Mouse (Mus musculus) midbrain, embryonic 10.5 days (tissue): Measurements from ENCODE around the gene Cdk20. TPM values are rescaled to one million over a fixed set of nuclear protein-coding genes. Genes with fewer than 3 reads are reported as not detected.

ENCODE experiments used
- DNase-seq: peaks from one replicate; pipeline ENCODE4 v3.0.0-alpha.2; 2017; ENCODE audit warnings: low spot score
- H3K27ac ChIP-seq: fragments of 300-500 bp; sonication (generic); replicated peaks from 2 replicates; pipeline ENCODE4 v1.5.1; 2016; ENCODE audit warnings: mild to moderate bottlenecking
- H3K27me3 ChIP-seq: fragments of 300-500 bp; sonication (generic); 2 replicates; pipeline ENCODE4 v1.6.1; 2016; ENCODE audit warnings: low read depth, mild to moderate bottlenecking; ENCODE audit not compliant: poor library complexity, severe bottlenecking
- H3K36me3 ChIP-seq: fragments of 300-500 bp; sonication (generic); 2 replicates; pipeline ENCODE4 v1.6.1; 2016; ENCODE audit warnings: mild to moderate bottlenecking, moderate library complexity
- H3K4me1 ChIP-seq: fragments of 300-500 bp; sonication (generic); 2 replicates; pipeline ENCODE4 v1.6.1; 2016
- H3K4me3 ChIP-seq: fragments of 300-500 bp; sonication (generic); 2 replicates; pipeline ENCODE4 v1.5.1; 2016; ENCODE audit warnings: mild to moderate bottlenecking, moderate library complexity
- H3K9me3 ChIP-seq: fragments of 300-500 bp; sonication (generic); replicated peaks from 2 replicates; pipeline ENCODE4 v1.6.1; 2016; ENCODE audit warnings: mild to moderate bottlenecking
- WGBS: fragments of 180-500 bp; shearing (Covaris S2); methylation state at CpG from one replicate; pipeline ENCODE4 v1.1.7; 2016; 5-methylcytosine and 5-hydroxymethylcytosine counted together
- polyA plus RNA-seq: library from polyadenylated mRNA; unstranded; fragments of >200 nt; fragmentation: Nextera tagmentation; extraction: Ambion mirVana; gene quantifications from 2 replicates; pipeline ENCODE4 v1.2.1, GENCODE M21; 2016

Cdk20 gene
- polyA plus RNA-seq, 1 experiment from 2014 or later, result 9.7 TPM

- H3K4me1 ChIP-seq, result no peaks in the 10 kb centered on the region
- no peak for DNase-seq
- no peak overlapping the region for H3K4me3 ChIP-seq
- no peaks in the 10 kb centered on the region for H3K9me3 ChIP-seq
- H3K36me3 ChIP-seq, result no peaks in the 10 kb centered on the region
- no peaks in the 10 kb centered on the region for H3K27me3 ChIP-seq
- WGBS, result 94% methylated on average over 5 of the region's 5 CpGs
- H3K27ac ChIP-seq, result no peak overlapping the region
These were observed 24.1 kb upstream of the Cdk20 start for GRCm38 (mm10) chr13:64407992-64408391.

- Histone ChIP-seq H3K27ac (no peak overlapping the region), H3K9me3 (no peaks in the 10 kb centered on the region), H3K36me3 (no peaks in the 10 kb centered on the region), H3K4me1 (no peaks in the 10 kb centered on the region), H3K4me3 (no peak overlapping the region), H3K27me3 (no peaks in the 10 kb centered on the region)
- DNase-seq, result no peak
- 94% methylated on average over 5 of the region's 5 CpGs for WGBS
These were observed 21.5 kb upstream of the Cdk20 start for GRCm38 (mm10) chr13:64410604-64411003.

GRCm38 (mm10) chr13:64411282-64411681 lies 20.8 kb upstream of the Cdk20 start:
- WGBS, result 88% methylated on average over 2 of the region's 2 CpGs
- DNase-seq, result no peak
- Histone ChIP-seq H3K27me3 (no peaks in the 10 kb centered on the region), H3K27ac (no peak overlapping the region), H3K4me1 (no peaks in the 10 kb centered on the region), H3K4me3 (no peak overlapping the region), H3K36me3 (no peaks in the 10 kb centered on the region), H3K9me3 (no peaks in the 10 kb centered on the region)

DNA sequence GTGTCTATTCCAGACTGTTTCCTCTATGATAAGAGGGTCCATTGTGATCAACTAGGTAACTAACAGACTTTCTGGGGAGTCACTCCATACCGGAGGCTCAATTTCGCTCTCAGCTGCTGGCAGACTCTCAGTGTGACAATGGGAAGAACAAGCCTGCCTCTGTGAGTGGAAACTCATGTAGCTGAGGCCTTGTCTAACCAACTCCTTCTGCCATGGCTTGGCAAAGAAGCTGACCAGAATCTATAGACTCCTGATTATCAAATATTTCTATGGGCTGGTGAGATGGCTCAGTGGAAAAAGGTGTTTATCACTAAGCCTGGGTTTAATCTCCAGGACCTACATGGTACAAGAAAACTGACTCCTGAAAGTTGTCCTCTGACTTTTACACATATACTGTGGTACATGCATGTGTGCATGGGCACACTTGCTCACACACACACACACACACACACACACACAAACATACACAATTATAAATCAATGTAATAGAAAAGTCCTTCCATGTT lies 19.3 kb upstream of the Cdk20 start:
- H3K9me3 ChIP-seq, result no peaks in the 10 kb centered on the region
- H3K4me3 ChIP-seq, result no peak overlapping the region
- WGBS, result 87% methylated on average over 2 of the region's 2 CpGs

DNA sequence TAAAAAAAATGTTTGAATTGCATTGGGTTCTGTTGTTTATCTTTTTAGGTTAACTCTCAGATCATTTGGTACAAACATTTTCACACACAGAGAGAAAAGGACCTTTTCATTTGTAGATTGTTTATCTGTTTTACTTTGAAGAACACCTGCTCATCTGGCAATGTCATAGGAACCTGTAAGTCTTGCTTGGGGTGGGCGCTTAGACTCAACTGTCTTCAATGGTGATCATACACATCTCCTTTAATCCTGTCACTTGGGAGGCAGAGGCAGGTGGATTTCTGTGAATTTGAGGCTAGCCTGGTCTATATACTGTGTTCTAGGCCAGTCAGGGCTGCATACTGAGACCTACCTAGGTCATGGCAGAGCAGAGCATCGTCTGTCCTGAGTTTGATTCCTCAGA lies 16.5 kb upstream of the Cdk20 start:
- no peak overlapping the region for H3K4me3 ChIP-seq
- no peak for DNase-seq
- no peaks in the 10 kb centered on the region for H3K9me3 ChIP-seq
- H3K36me3 ChIP-seq, result no peaks in the 10 kb centered on the region
- H3K27ac ChIP-seq, result no peak overlapping the region
- H3K27me3 ChIP-seq, result no peaks in the 10 kb centered on the region
- no peaks in the 10 kb centered on the region for H3K4me1 ChIP-seq
- 87% methylated on average over 2 of the region's 2 CpGs for WGBS

More for the DNA sequence above, 19.3 kb upstream of the Cdk20 start:
- no peaks in the 10 kb centered on the region for H3K4me1 ChIP-seq
- H3K27ac ChIP-seq, result no peak overlapping the region
- no peak for DNase-seq
- no peaks in the 10 kb centered on the region for H3K27me3 ChIP-seq
- H3K36me3 ChIP-seq, result no peaks in the 10 kb centered on the region

DNA sequence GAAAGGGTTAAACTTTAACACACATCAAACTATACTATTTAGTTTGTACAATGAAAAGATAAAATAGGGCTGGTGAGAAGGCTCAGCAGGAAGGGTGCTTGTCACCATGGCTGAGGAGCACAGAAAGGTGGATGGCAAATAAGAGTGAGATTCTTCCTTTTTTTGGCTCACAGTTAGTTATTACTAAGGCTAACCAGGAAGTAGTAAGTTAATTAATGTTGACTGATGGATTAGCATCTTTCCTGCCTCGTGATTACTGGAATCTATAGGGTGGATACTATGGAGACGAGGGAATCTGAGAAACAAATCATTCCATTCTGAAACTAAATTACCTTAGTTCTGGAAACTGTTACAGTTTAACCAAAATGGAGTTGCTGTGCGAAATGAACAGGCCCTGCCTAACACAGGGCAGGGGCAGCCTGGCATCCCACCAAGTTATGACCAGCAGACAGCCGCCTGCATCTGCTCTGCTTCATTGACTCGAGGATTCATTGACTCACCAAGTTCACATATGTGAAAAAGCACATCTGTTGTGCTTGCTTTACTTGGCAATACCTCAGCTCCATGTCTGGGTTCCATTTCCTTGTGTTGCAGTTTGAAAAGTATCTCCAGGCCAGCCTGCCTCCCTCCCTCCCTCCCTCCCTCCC lies 15.0 kb upstream of the Cdk20 start:
- Histone ChIP-seq H3K4me1 (no peaks in the 10 kb centered on the region), H3K27me3 (no peaks in the 10 kb centered on the region), H3K4me3 (no peak overlapping the region), H3K27ac (no peak overlapping the region), H3K9me3 (no peaks in the 10 kb centered on the region), H3K36me3 (no peaks in the 10 kb centered on the region)
- 73% methylated on average over 5 of the region's 5 CpGs for WGBS
- DNase-seq, result no peak

DNA sequence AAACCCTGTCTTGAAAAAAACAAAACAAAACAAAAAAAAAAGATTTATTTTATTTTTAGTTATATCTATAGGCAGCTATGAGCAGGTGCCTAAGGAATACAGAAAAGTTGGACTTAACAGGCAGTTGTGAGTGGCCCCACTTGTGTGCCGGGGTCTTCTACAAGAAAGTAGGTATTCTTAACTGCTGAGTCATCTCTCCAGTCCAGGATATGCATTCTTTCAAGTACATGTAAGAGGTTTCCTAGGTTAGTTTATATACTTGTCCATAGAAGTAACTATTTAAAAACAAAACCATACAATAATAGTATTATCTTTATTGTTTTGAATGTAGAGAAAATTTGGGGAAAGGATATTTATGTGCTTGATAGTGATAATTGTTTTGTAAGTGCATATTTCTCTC lies 11.3 kb upstream of the Cdk20 start:
- Histone ChIP-seq H3K4me1 (no peaks in the 10 kb centered on the region), H3K36me3 (no peaks in the 10 kb centered on the region), H3K9me3 (no peaks in the 10 kb centered on the region), H3K27me3 (no peaks in the 10 kb centered on the region), H3K27ac (no peak overlapping the region), H3K4me3 (no peak overlapping the region)
- WGBS, result 88% methylated on average over 1 of the region's 1 CpGs
- no peak for DNase-seq

- 78% methylated on average over 3 of the region's 3 CpGs for WGBS
- no peaks in the 10 kb centered on the region for H3K27me3 ChIP-seq
- no peaks in the 10 kb centered on the region for H3K9me3 ChIP-seq
- no peak overlapping the region for H3K4me3 ChIP-seq
- H3K36me3 ChIP-seq, result no peaks in the 10 kb centered on the region
- no peak overlapping the region for H3K27ac ChIP-seq
- no peaks in the 10 kb centered on the region for H3K4me1 ChIP-seq
- DNase-seq, result no peak
These were observed 10.7 kb upstream of the Cdk20 start for GRCm38 (mm10) chr13:64421386-64421785.

GRCm38 (mm10) chr13:64421952-64422606 lies 10.0 kb upstream of the Cdk20 start:
- no peak overlapping the region for H3K4me3 ChIP-seq
- H3K27me3 ChIP-seq, result no peaks in the 10 kb centered on the region
- H3K9me3 ChIP-seq, result no peaks in the 10 kb centered on the region
- 87% methylated on average over 7 of the region's 7 CpGs for WGBS
- no peaks in the 10 kb centered on the region for H3K4me1 ChIP-seq
- no peak for DNase-seq
- H3K27ac ChIP-seq, result no peak overlapping the region
- no peaks in the 10 kb centered on the region for H3K36me3 ChIP-seq

DNA sequence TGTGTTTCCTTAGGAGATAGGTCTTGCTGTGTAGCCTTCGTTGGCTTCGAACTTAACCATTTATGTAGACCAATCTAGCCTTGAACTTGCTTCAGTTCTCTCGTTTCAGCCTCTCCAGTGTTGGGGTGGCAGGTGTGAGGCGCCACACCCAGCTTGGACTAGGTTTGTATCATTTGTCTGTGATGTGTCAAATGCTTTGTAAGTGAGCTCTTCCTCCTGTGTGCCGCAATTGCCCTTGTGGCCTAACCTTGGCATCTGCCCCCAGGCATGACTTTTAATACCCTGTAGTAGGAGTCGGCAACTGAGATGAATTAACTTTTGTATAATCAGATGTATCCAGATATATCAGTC lies 9.5 kb upstream of the Cdk20 start:
- 87% methylated on average over 6 of the region's 6 CpGs for WGBS
- Histone ChIP-seq H3K27ac (no peak overlapping the region), H3K36me3 (no peaks in the 10 kb centered on the region), H3K9me3 (no peaks in the 10 kb centered on the region), H3K4me1 (no peaks in the 10 kb centered on the region), H3K4me3 (no peak overlapping the region), H3K27me3 (no peaks in the 10 kb centered on the region)
- no peak for DNase-seq

GRCm38 (mm10) chr13:64424347-64424746 lies 7.8 kb upstream of the Cdk20 start:
- H3K27ac ChIP-seq, result no peak overlapping the region
- H3K9me3 ChIP-seq, result no peaks in the 10 kb centered on the region
- no peaks in the 10 kb centered on the region for H3K27me3 ChIP-seq
- 71% methylated on average over 3 of the region's 3 CpGs for WGBS
- DNase-seq, result no peak
- no peaks in the 10 kb centered on the region for H3K4me1 ChIP-seq
- no peaks in the 10 kb centered on the region for H3K36me3 ChIP-seq
- no peak overlapping the region for H3K4me3 ChIP-seq

DNA sequence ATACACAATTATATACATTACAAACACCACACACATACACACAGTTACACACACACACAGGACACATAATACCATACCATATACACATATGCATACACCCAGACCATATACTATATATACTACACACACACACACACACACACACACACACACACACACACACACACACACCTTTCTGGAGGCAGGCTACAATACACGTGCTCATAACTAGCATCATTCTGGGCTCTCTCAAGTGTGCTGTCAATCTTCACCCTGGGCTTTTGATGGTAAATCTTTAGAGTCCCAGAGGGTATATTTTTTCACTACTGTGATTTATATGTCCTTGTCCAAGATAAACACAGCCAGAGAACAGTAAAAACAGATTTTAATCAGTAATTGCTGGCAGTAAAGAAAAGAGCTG lies 6.8 kb upstream of the Cdk20 start:
- WGBS, result 65% methylated on average over 1 of the region's 1 CpGs
- Histone ChIP-seq H3K9me3 (no peaks in the 10 kb centered on the region), H3K27me3 (no peaks in the 10 kb centered on the region)

GRCm38 (mm10) chr13:64429328-64429727 lies 2.8 kb upstream of the Cdk20 start:
- DNase-seq, result no peak
- H3K27ac ChIP-seq, result no peak overlapping the region

More for the DNA sequence above, 6.8 kb upstream of the Cdk20 start:
- no peak overlapping the region for H3K4me3 ChIP-seq
- no peaks in the 10 kb centered on the region for H3K4me1 ChIP-seq
- no peak for DNase-seq
- no peak overlapping the region for H3K27ac ChIP-seq
- no peaks in the 10 kb centered on the region for H3K36me3 ChIP-seq

More at GRCm38 (mm10) chr13:64429328-64429727, 2.8 kb upstream of the Cdk20 start:
- H3K36me3 ChIP-seq, result no peaks in the 10 kb centered on the region
- 14% methylated on average over 1 of the region's 1 CpGs for WGBS
- H3K4me1 ChIP-seq, result peaks cover 18% of the 10 kb centered on the region
- H3K27me3 ChIP-seq, result no peaks in the 10 kb centered on the region
- H3K4me3 ChIP-seq, result no peak overlapping the region
- H3K9me3 ChIP-seq, result no peaks in the 10 kb centered on the region
